Mouse (Mus musculus) forebrain, embryonic 10.5 days (tissue): ENCODE results near the gene Tsnax. TPM values are rescaled to one million over a fixed set of nuclear protein-coding genes. Genes with fewer than 3 reads are reported as not detected.

Source experiments
- DNase-seq: peaks from one replicate; pipeline ENCODE4 v3.0.0-alpha.2; 2017; ENCODE audit warnings: low spot score; ENCODE audit errors: extremely low spot score
- H3K27ac ChIP-seq: fragments of 300-500 bp; sonication (generic); 2 replicates; pipeline ENCODE4 v1.5.1; 2016; ENCODE audit warnings: mild to moderate bottlenecking
- H3K27me3 ChIP-seq: fragments of 300-500 bp; sonication (generic); 2 replicates; pipeline ENCODE4 v1.6.1; 2016; ENCODE audit warnings: mild to moderate bottlenecking; ENCODE audit not compliant: poor library complexity, severe bottlenecking
- H3K36me3 ChIP-seq: fragments of 300-500 bp; sonication (generic); replicated peaks from 2 replicates; pipeline ENCODE4 v1.6.1; 2016; ENCODE audit warnings: mild to moderate bottlenecking, moderate library complexity
- H3K4me1 ChIP-seq: fragments of 300-500 bp; sonication (generic); 2 replicates; pipeline ENCODE4 v1.6.1; 2016
- H3K4me3 ChIP-seq: fragments of 300-500 bp; sonication (generic); 2 replicates; pipeline ENCODE4 v1.5.1; 2016; ENCODE audit warnings: mild to moderate bottlenecking, moderate library complexity
- H3K9me3 ChIP-seq: fragments of 300-500 bp; sonication (generic); 2 replicates; pipeline ENCODE4 v1.6.1; 2016; ENCODE audit warnings: mild to moderate bottlenecking, moderate library complexity
- WGBS: fragments of 180-500 bp; shearing (Covaris S2); methylation state at CpG from one replicate; pipeline ENCODE4 v1.1.7; 2016; 5-methylcytosine and 5-hydroxymethylcytosine counted together
- polyA plus RNA-seq: library from polyadenylated mRNA; unstranded; fragments of >200 nt; fragmentation: Nextera tagmentation; extraction: Ambion mirVana; gene quantifications from 2 replicates; pipeline ENCODE4 v1.2.1, GENCODE M21; 2016

Gene Tsnax
- polyA plus RNA-seq, 1 experiment from 2014 or later = 125 TPM

- DNase-seq = no peak
Observed at GRCm38 (mm10) chr8:124995776-124996175, 17.0 kb upstream of the Tsnax start.

GRCm38 (mm10) chr8:125024085-125024484, 11.3 kb downstream of the Tsnax start:
- H3K27me3 ChIP-seq = no peaks in the 10 kb centered on the region
- 95% methylated on average over 8 of the region's 8 CpGs for whole genome bisulfite sequencing
- peaks cover 3% of the 10 kb centered on the region; the same call in 1 of the 2 replicates for H3K9me3 ChIP-seq
- no peak overlapping the region for H3K27ac ChIP-seq
- DNase-seq = no peak
- H3K36me3 ChIP-seq = peaks cover 67% of the 10 kb centered on the region
- no peaks in the 10 kb centered on the region for H3K4me1 ChIP-seq
- no peak overlapping the region for H3K4me3 ChIP-seq

More at GRCm38 (mm10) chr8:124995776-124996175, 17.0 kb upstream of the Tsnax start:
- H3K4me1 ChIP-seq = peaks cover 8% of the 10 kb centered on the region
- no peaks in the 10 kb centered on the region for H3K36me3 ChIP-seq
- H3K27ac ChIP-seq = no peak overlapping the region
- H3K9me3 ChIP-seq = peaks cover 14% of the 10 kb centered on the region; the same call in 1 of the 2 replicates
- no peak overlapping the region for H3K4me3 ChIP-seq
- H3K27me3 ChIP-seq = peaks cover 13% of the 10 kb centered on the region
- 81% methylated on average over 2 of the region's 2 CpGs for WGBS

GRCm38 (mm10) chr8:125027211-125027610, 14.4 kb downstream of the Tsnax start:
- Histone ChIP-seq H3K27me3 (no peaks in the 10 kb centered on the region), H3K9me3 (no peaks in the 10 kb centered on the region), H3K36me3 (peaks cover 85% of the 10 kb centered on the region), H3K27ac (no peak overlapping the region), H3K4me3 (no peak overlapping the region), H3K4me1 (no peaks in the 10 kb centered on the region)
- WGBS = 97% methylated on average over 3 of the region's 3 CpGs
- no peak for DNase-seq

GRCm38 (mm10) chr8:125028841-125029240, 16.0 kb downstream of the Tsnax start:
- Histone ChIP-seq H3K4me3 (no peak overlapping the region), H3K36me3 (peaks cover 98% of the 10 kb centered on the region), H3K9me3 (no peaks in the 10 kb centered on the region), H3K27ac (no peak overlapping the region), H3K27me3 (no peaks in the 10 kb centered on the region), H3K4me1 (no peaks in the 10 kb centered on the region)
- DNase-seq = no peak
- 91% methylated on average over 5 of the region's 5 CpGs for WGBS

GRCm38 (mm10) chr8:125031276-125031675, 18.5 kb downstream of the Tsnax start:
- Histone ChIP-seq H3K4me1 (peaks cover 4% of the 10 kb centered on the region), H3K4me3 (no peak overlapping the region), H3K27me3 (no peaks in the 10 kb centered on the region), H3K36me3 (peaks cover 95% of the 10 kb centered on the region), H3K27ac (no peak overlapping the region), H3K9me3 (no peaks in the 10 kb centered on the region)
- DNase-seq = no peak
- WGBS = 84% methylated on average over 5 of the region's 5 CpGs

GRCm38 (mm10) chr8:125034669-125035068, 21.9 kb downstream of the Tsnax start:
- peaks cover 95% of the 10 kb centered on the region for H3K36me3 ChIP-seq
- DNase-seq = peak; percentile 65
- H3K27me3 ChIP-seq = no peaks in the 10 kb centered on the region
- no peak overlapping the region for H3K27ac ChIP-seq
- H3K9me3 ChIP-seq = no peaks in the 10 kb centered on the region
- WGBS = 41% methylated on average over 8 of the region's 8 CpGs
- H3K4me3 ChIP-seq = no peak overlapping the region
- peaks cover 9% of the 10 kb centered on the region for H3K4me1 ChIP-seq

GRCm38 (mm10) chr8:125037081-125037480, 24.3 kb downstream of the Tsnax start:
- no peak for DNase-seq
- Histone ChIP-seq H3K27ac (no peak overlapping the region), H3K36me3 (peaks cover 86% of the 10 kb centered on the region), H3K9me3 (no peaks in the 10 kb centered on the region), H3K4me1 (peaks cover 22% of the 10 kb centered on the region), H3K27me3 (no peaks in the 10 kb centered on the region), H3K4me3 (no peak overlapping the region)
- 88% methylated on average over 7 of the region's 7 CpGs for WGBS

GRCm38 (mm10) chr8:125038731-125039130, 25.9 kb downstream of the Tsnax start:
- H3K27ac ChIP-seq = no peak overlapping the region
- DNase-seq = no peak
- H3K9me3 ChIP-seq = no peaks in the 10 kb centered on the region
- H3K4me1 ChIP-seq = peaks cover 27% of the 10 kb centered on the region
- WGBS = 90% methylated on average over 15 of the region's 15 CpGs
- H3K27me3 ChIP-seq = no peaks in the 10 kb centered on the region
- peaks cover 69% of the 10 kb centered on the region for H3K36me3 ChIP-seq
- H3K4me3 ChIP-seq = no peak overlapping the region

- H3K36me3 ChIP-seq = peaks cover 52% of the 10 kb centered on the region
- H3K4me3 ChIP-seq = no peak overlapping the region
- H3K4me1 ChIP-seq = peaks cover 26% of the 10 kb centered on the region; the same call in 1 of the 2 replicates
- WGBS = 73% methylated on average over 15 of the region's 15 CpGs
- peak overlapping the region; percentile 65; the same call in 1 of the 2 replicates for H3K27ac ChIP-seq
- DNase-seq = no peak
- H3K9me3 ChIP-seq = no peaks in the 10 kb centered on the region
- no peaks in the 10 kb centered on the region for H3K27me3 ChIP-seq
Observed at GRCm38 (mm10) chr8:125040587-125041375, 28.0 kb downstream of the Tsnax start.

GRCm38 (mm10) chr8:125041496-125041895, 28.7 kb downstream of the Tsnax start:
- no peak overlapping the region for H3K4me3 ChIP-seq
- H3K36me3 ChIP-seq = peaks cover 45% of the 10 kb centered on the region
- no peak for DNase-seq
- peaks cover 26% of the 10 kb centered on the region; the same call in 1 of the 2 replicates for H3K4me1 ChIP-seq
- no peaks in the 10 kb centered on the region for H3K9me3 ChIP-seq
- no peaks in the 10 kb centered on the region for H3K27me3 ChIP-seq
- no peak overlapping the region; the same call in 1 of the 2 replicates for H3K27ac ChIP-seq
- WGBS = 67% methylated on average over 2 of the region's 2 CpGs

- WGBS = 78% methylated on average over 7 of the region's 7 CpGs
- H3K4me1 ChIP-seq = peaks cover 21% of the 10 kb centered on the region; the same call in 1 of the 2 replicates
- peak overlapping the region; percentile 56; the same call in 1 of the 2 replicates for H3K27ac ChIP-seq
- no peak for DNase-seq
- H3K27me3 ChIP-seq = no peaks in the 10 kb centered on the region
- peaks cover 26% of the 10 kb centered on the region for H3K36me3 ChIP-seq
- no peak overlapping the region for H3K4me3 ChIP-seq
- H3K9me3 ChIP-seq = no peaks in the 10 kb centered on the region
Observed at GRCm38 (mm10) chr8:125043394-125043793, 30.6 kb downstream of the Tsnax start.

- 47% methylated on average over 9 of the region's 9 CpGs for WGBS
- peaks cover 21% of the 10 kb centered on the region; the same call in 1 of the 2 replicates for H3K4me1 ChIP-seq
- no peaks in the 10 kb centered on the region for H3K27me3 ChIP-seq
- H3K4me3 ChIP-seq = no peak overlapping the region
- no peaks in the 10 kb centered on the region for H3K9me3 ChIP-seq
- H3K36me3 ChIP-seq = peaks cover 21% of the 10 kb centered on the region
- no peak for DNase-seq
- no peak overlapping the region for H3K27ac ChIP-seq
Observed at GRCm38 (mm10) chr8:125043935-125044334, 31.1 kb downstream of the Tsnax start.

GRCm38 (mm10) chr8:125045760-125046159, 33.0 kb downstream of the Tsnax start:
- H3K4me3 ChIP-seq = no peak overlapping the region
- peaks cover 3% of the 10 kb centered on the region for H3K36me3 ChIP-seq
- H3K9me3 ChIP-seq = no peaks in the 10 kb centered on the region
- no peak overlapping the region for H3K27ac ChIP-seq
- no peaks in the 10 kb centered on the region for H3K27me3 ChIP-seq
- H3K4me1 ChIP-seq = peaks cover 18% of the 10 kb centered on the region; the same call in 1 of the 2 replicates
- 80% methylated on average over 1 of the region's 1 CpGs for WGBS
- no peak for DNase-seq
